Mouse (Mus musculus): ENCODE data around the gene Myoz1. TPM values are rescaled to one million over a fixed set of nuclear protein-coding genes. Genes with fewer than 3 reads are reported as not detected.

Gene Myoz1
- polyA plus RNA-seq, 1 experiment from 2014 or later = not detected

- peak overlapping the region; percentile 97 for H3K27ac ChIP-seq (ENCODE audit: low read depth, low read length)
- H3K4me3 ChIP-seq (ENCODE audit: low read depth, low read length) = peak overlapping the region; percentile 91
- H3K36me3 ChIP-seq (ENCODE audit: control insufficient read depth, insufficient read depth, low read length) = peaks cover 50% of the 10 kb centered on the region
- peaks cover 28% of the 10 kb centered on the region for H3K4me1 ChIP-seq (ENCODE audit: control insufficient read depth, insufficient read depth, low read length)
- H3K9me3 ChIP-seq (replicated peaks; ENCODE audit: control insufficient read depth, low read length) = no peaks in the 10 kb centered on the region
- H3K9ac ChIP-seq (ENCODE audit: low read length) = peak overlapping the region; percentile 92
- no peaks in the 10 kb centered on the region for H3K27me3 ChIP-seq (replicated peaks; ENCODE audit: control insufficient read depth, insufficient read depth, low read length)
- ATAC-seq (peak; percentile 3; the same call in 1 of the 2 replicates), DNase-seq (ENCODE audit: low spot score) (no peak)
- peak overlapping the region; percentile 83 for H3K4me2 ChIP-seq (ENCODE audit: low read length)
- 15% methylated on average over 27 of the region's 27 CpGs for WGBS
Observed at GRCm38 (mm10) chr14:20695761-20696520, 39.6 kb upstream of the Myoz1 start.

DNA sequence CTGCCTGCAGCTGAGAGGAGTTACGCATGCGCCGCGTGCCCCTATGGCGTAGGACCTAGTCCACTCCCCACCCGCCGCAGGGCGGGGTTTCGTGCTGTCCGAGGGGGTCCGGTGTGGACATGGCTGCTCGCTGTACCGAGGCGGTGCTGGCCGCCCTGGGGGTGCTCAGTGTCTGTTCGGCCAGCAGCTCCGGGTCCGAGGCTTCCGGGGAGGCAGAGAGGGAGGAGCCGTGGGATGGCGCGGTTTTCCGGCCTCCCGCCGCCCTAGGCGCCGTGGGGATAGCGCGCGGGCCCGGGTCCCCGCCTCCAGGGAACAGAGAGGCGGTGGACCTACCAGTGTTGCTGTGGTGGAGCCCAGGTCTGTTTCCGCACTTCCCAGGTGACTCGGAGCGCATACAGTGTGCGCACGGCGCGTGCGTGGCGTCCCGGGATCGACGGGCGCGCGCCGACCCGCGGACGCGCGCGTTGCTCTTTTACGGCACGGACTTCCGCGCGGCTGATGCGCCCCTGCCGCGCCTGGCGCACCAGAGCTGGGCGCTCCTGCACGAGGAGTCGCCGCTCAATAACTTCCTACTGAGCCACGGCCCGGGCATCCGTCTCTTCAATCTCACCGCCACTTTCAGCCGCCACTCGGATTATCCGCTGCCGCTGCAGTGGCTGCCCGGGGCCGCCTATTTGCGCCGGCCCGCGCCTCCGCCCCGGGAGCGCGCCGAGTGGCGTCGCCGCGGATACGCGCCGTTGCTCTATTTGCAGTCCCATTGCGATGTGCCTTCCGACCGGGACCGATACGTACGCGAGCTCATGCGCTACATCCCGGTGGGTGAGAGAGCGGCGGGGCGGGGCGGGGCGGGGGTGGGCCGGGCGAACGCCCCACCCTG lies 38.8 kb upstream of the Myoz1 start, which contains the start of gene Fut11:
Gene Fut11 (plus strand): TSS at position 85 of the 877 bp plus-strand sequence.
- under 1% methylated on average over 103 of the region's 111 CpGs for WGBS
- H3K9me3 ChIP-seq (replicated peaks; ENCODE audit: control insufficient read depth, low read length) = no peaks in the 10 kb centered on the region
- H3K4me3 ChIP-seq (ENCODE audit: low read depth, low read length) = peak within 1 kb of the TSS; percentile 91
- DNase-seq (ENCODE audit: low spot score) (peak; percentile 93), ATAC-seq (peak; percentile 93)
- H3K27ac ChIP-seq (ENCODE audit: low read depth, low read length) = peak within 1 kb of the TSS; percentile 97
- H3K4me2 ChIP-seq (ENCODE audit: low read length) = peak within 1 kb of the TSS; percentile 83
- peaks cover 28% of the 10 kb centered on the region for H3K4me1 ChIP-seq (ENCODE audit: control insufficient read depth, insufficient read depth, low read length)
- no peaks in the 10 kb centered on the region for H3K27me3 ChIP-seq (replicated peaks; ENCODE audit: control insufficient read depth, insufficient read depth, low read length)
- H3K9ac ChIP-seq (ENCODE audit: low read length) = peak within 1 kb of the TSS; percentile 92
- H3K36me3 ChIP-seq (ENCODE audit: control insufficient read depth, insufficient read depth, low read length) = peaks cover 52% of the 10 kb centered on the region

DNA sequence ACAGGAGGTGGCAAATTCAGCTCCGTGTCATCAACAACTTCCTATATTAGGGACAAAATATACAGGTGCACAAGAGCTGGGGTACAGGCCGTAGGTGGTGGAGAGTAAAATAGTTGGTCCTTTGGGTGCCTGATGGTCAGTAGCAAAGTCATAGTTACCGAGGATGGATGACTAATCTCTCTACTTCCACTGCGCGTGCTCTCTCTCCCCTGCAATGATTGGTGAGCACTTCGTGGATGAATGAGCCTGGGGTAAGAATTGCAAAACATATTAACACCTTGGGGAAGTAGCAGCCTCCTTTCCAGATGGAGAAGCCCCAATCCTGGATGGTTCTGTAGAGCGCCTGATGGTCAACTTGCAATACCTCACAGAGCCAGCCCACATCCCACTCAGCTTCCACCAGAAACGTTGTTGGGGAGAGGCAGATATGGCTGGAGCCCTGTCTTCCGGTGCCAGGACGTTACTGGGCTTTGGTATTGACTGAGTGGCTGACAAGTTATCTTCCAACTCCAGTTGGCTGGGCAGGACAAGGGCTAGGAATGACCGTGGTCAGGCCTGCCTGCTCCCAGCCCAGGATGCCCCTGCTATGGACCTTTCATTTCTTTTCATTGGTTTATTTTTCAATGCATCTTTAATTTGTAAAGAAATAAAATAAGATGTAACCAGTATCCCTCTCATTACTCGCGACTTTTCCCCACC lies 38.0 kb upstream of the Myoz1 start:
- H3K9me3 ChIP-seq (replicated peaks; ENCODE audit: control insufficient read depth, low read length) = no peaks in the 10 kb centered on the region
- ATAC-seq (peak; percentile 1; the same call in 1 of the 2 replicates), DNase-seq (ENCODE audit: low spot score) (no peak)
- peak overlapping the region; percentile 91 for H3K4me3 ChIP-seq (ENCODE audit: low read depth, low read length)
- no peaks in the 10 kb centered on the region for H3K27me3 ChIP-seq (replicated peaks; ENCODE audit: control insufficient read depth, insufficient read depth, low read length)
- H3K27ac ChIP-seq (ENCODE audit: low read depth, low read length) = peak overlapping the region; percentile 97
- H3K9ac ChIP-seq (ENCODE audit: low read length) = peak overlapping the region; percentile 92
- WGBS = 46% methylated on average over 13 of the region's 13 CpGs
- peaks cover 60% of the 10 kb centered on the region for H3K36me3 ChIP-seq (ENCODE audit: control insufficient read depth, insufficient read depth, low read length)
- peak overlapping the region; percentile 83 for H3K4me2 ChIP-seq (ENCODE audit: low read length)
- peaks cover 28% of the 10 kb centered on the region for H3K4me1 ChIP-seq (ENCODE audit: control insufficient read depth, insufficient read depth, low read length)

DNA sequence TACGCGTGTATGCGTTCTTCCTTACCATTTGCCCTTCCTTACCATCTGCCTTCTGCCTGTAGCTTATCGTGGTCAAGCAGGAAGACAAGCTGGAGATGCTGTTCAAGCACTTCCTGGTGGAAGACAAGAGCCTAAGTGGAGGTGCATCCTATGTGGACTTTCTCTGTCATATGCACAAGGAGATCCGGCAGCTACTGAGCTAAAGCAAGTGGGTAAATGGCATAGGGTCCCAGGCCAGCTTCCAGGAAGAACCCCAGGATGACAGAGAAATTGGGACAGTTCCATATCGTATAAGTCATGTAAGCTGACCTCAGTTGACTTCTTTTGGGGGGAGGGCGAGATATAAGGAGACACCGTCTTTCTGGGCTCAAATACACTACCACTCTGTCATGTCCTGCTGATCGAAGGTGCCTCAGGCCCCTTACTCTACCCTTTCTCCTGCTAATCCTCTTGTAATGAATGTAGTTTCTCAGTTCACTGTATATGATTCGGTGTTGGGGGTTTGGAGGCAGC lies 37.3 kb upstream of the Myoz1 start:
- Histone ChIP-seq H3K4me1 (ENCODE audit: control insufficient read depth, insufficient read depth, low read length) (peaks cover 23% of the 10 kb centered on the region), H3K27me3 (replicated peaks; ENCODE audit: control insufficient read depth, insufficient read depth, low read length) (no peaks in the 10 kb centered on the region), H3K9me3 (replicated peaks; ENCODE audit: control insufficient read depth, low read length) (no peaks in the 10 kb centered on the region), H3K27ac (ENCODE audit: low read depth, low read length) (no peak overlapping the region), H3K36me3 (ENCODE audit: control insufficient read depth, insufficient read depth, low read length) (peaks cover 64% of the 10 kb centered on the region), H3K4me3 (ENCODE audit: low read depth, low read length) (no peak overlapping the region), H3K9ac (ENCODE audit: low read length) (no peak overlapping the region), H3K4me2 (ENCODE audit: low read length) (no peak overlapping the region)
- WGBS = 93% methylated on average over 10 of the region's 10 CpGs
- ATAC-seq (no peak), DNase-seq (ENCODE audit: low spot score) (no peak)

DNA sequence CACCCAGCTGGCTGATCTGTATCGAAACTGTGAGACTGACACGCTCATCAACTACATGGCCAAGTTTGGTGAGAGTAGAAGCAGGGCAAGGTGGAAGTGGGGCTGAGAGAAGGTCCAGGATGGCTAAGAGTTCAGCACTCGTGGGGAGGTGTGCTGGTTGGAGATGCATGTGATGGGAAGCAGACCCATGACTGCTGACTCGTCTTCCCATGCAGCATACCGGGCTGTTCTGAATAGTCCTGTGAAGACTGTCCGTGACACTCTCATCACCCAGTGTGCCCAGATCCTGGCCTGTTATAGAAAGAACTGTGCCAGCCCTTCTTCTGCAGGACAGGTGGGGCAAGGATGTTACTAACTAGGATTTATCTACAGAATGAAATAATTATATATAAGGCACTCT lies 35.4 kb upstream of the Myoz1 start:
- WGBS = 89% methylated on average over 6 of the region's 6 CpGs
- H3K4me1 ChIP-seq (ENCODE audit: control insufficient read depth, insufficient read depth, low read length) = peaks cover 10% of the 10 kb centered on the region
- H3K9me3 ChIP-seq (replicated peaks; ENCODE audit: control insufficient read depth, low read length) = no peaks in the 10 kb centered on the region
- no peak overlapping the region for H3K9ac ChIP-seq (ENCODE audit: low read length)
- no peak overlapping the region for H3K4me3 ChIP-seq (ENCODE audit: low read depth, low read length)
- H3K27me3 ChIP-seq (replicated peaks; ENCODE audit: control insufficient read depth, insufficient read depth, low read length) = no peaks in the 10 kb centered on the region
- DNase-seq (ENCODE audit: low spot score) (no peak), ATAC-seq (no peak)
- no peak overlapping the region for H3K4me2 ChIP-seq (ENCODE audit: low read length)
- H3K36me3 ChIP-seq (ENCODE audit: control insufficient read depth, insufficient read depth, low read length) = peaks cover 75% of the 10 kb centered on the region
- no peak overlapping the region for H3K27ac ChIP-seq (ENCODE audit: low read depth, low read length)

DNA sequence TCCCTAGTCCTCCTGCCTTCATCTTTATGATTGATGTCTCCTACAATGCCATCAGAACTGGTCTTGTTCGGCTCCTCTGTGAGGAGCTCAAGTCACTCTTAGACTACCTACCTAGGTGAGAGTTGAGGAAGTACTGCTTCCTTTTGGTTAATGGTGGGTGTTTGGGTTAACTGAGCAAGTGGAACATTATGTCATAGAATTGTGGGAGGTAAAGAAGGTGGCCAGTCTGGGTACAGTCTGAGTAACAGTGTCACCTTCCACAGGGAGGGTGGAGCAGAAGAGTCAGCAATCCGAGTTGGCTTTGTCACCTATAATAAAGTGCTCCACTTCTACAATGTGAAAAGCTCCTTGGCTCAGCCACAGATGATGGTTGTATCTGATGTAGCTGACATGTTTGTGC lies 32.7 kb upstream of the Myoz1 start:
- ATAC-seq (no peak), DNase-seq (ENCODE audit: low spot score) (no peak)
- WGBS = 93% methylated on average over 2 of the region's 2 CpGs
- no peaks in the 10 kb centered on the region for H3K27me3 ChIP-seq (replicated peaks; ENCODE audit: control insufficient read depth, insufficient read depth, low read length)
- no peak overlapping the region for H3K4me2 ChIP-seq (ENCODE audit: low read length)
- H3K9ac ChIP-seq (ENCODE audit: low read length) = no peak overlapping the region
- no peaks in the 10 kb centered on the region for H3K9me3 ChIP-seq (replicated peaks; ENCODE audit: control insufficient read depth, low read length)
- H3K4me1 ChIP-seq (ENCODE audit: control insufficient read depth, insufficient read depth, low read length) = no peaks in the 10 kb centered on the region
- no peak overlapping the region for H3K27ac ChIP-seq (ENCODE audit: low read depth, low read length)
- peaks cover 99% of the 10 kb centered on the region for H3K36me3 ChIP-seq (ENCODE audit: control insufficient read depth, insufficient read depth, low read length)
- no peak overlapping the region for H3K4me3 ChIP-seq (ENCODE audit: low read depth, low read length)

DNA sequence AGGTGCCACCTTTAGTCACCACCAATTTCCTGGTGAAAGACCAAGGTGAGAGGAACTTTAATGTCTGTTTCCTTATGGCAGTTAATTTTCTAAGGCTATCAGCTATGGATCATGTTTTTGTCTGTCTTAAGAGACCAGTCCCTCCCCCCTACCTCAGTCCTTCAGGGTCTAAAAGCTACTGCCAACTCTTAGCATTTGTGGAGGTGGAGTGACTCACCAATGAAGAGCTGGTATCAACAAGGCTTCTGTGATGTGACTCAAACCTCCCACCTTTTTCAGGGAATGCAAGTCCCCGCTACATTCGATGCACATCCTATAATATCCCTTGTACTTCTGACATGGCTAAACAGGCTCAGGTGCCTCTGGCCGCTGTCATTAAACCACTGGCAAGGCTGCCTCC lies 30.2 kb upstream of the Myoz1 start:
- 98% methylated on average over 3 of the region's 3 CpGs for whole genome bisulfite sequencing
- DNase-seq (ENCODE audit: low spot score) = no peak
- Histone ChIP-seq H3K4me1 (ENCODE audit: control insufficient read depth, insufficient read depth, low read length) (no peaks in the 10 kb centered on the region), H3K36me3 (ENCODE audit: control insufficient read depth, insufficient read depth, low read length) (peaks cover 99% of the 10 kb centered on the region), H3K27me3 (replicated peaks; ENCODE audit: control insufficient read depth, insufficient read depth, low read length) (no peaks in the 10 kb centered on the region), H3K9ac (ENCODE audit: low read length) (no peak overlapping the region), H3K27ac (ENCODE audit: low read depth, low read length) (no peak overlapping the region), H3K4me2 (ENCODE audit: low read length) (no peak overlapping the region), H3K4me3 (ENCODE audit: low read depth, low read length) (no peak overlapping the region), H3K9me3 (replicated peaks; ENCODE audit: control insufficient read depth, low read length) (no peaks in the 10 kb centered on the region)
- no peak for ATAC-seq

- WGBS = 81% methylated on average over 3 of the region's 3 CpGs
Observed at GRCm38 (mm10) chr14:20682498-20682897, 26.2 kb upstream of the Myoz1 start.

More at GRCm38 (mm10) chr14:20682498-20682897, 26.2 kb upstream of the Myoz1 start:
- H3K4me2 ChIP-seq (ENCODE audit: low read length) = no peak overlapping the region
- no peak for DNase-seq (ENCODE audit: low spot score)
- no peak overlapping the region for H3K4me3 ChIP-seq (ENCODE audit: low read depth, low read length)
- H3K9ac ChIP-seq (ENCODE audit: low read length) = no peak overlapping the region
- H3K36me3 ChIP-seq (ENCODE audit: control insufficient read depth, insufficient read depth, low read length) = peaks cover 97% of the 10 kb centered on the region
- H3K4me1 ChIP-seq (ENCODE audit: control insufficient read depth, insufficient read depth, low read length) = no peaks in the 10 kb centered on the region
- no peaks in the 10 kb centered on the region for H3K27me3 ChIP-seq (replicated peaks; ENCODE audit: control insufficient read depth, insufficient read depth, low read length)
- H3K9me3 ChIP-seq (replicated peaks; ENCODE audit: control insufficient read depth, low read length) = no peaks in the 10 kb centered on the region
- no peak for ATAC-seq
- H3K27ac ChIP-seq (ENCODE audit: low read depth, low read length) = no peak overlapping the region
